Mouse (Mus musculus): ENCODE data around the gene Igfbp1. TPM values are rescaled to one million over a fixed set of nuclear protein-coding genes. Genes with fewer than 3 reads are reported as not detected.

The Igfbp1 gene
- total RNA-seq, 2 experiments from 2014 or later: not detected

GRCm38 (mm10) chr11:7230000-7230399 lies 32.4 kb downstream of the Igfbp1 start:
- no peak for DNase-seq (ENCODE audit: low spot score in 2 of 2)

GRCm38 (mm10) chr11:7231958-7232357 lies 34.4 kb downstream of the Igfbp1 start:
- DNase-seq (ENCODE audit: low spot score in 2 of 2): no peak

GRCm38 (mm10) chr11:7233333-7233732 lies 35.8 kb downstream of the Igfbp1 start:
- DNase-seq (ENCODE audit: low spot score in 2 of 2): no peak

- DNase-seq (ENCODE audit: low spot score in 2 of 2): no peak
Measured at GRCm38 (mm10) chr11:7234436-7234835, 36.9 kb downstream of the Igfbp1 start.

- no peak for DNase-seq (ENCODE audit: low spot score in 2 of 2)
Measured at GRCm38 (mm10) chr11:7234981-7235609, 37.5 kb downstream of the Igfbp1 start.

GRCm38 (mm10) chr11:7236751-7237150 lies 39.2 kb downstream of the Igfbp1 start:
- no peak for DNase-seq (ENCODE audit: low spot score in 2 of 2)

GRCm38 (mm10) chr11:7237712-7238111 lies 40.1 kb downstream of the Igfbp1 start:
- DNase-seq (ENCODE audit: low spot score in 2 of 2): no peak

GRCm38 (mm10) chr11:7238546-7238945 lies 41.0 kb downstream of the Igfbp1 start:
- DNase-seq (ENCODE audit: low spot score in 2 of 2): no peak

GRCm38 (mm10) chr11:7239041-7239740 lies 41.6 kb downstream of the Igfbp1 start:
- DNase-seq (ENCODE audit: low spot score in 2 of 2): no peak

GRCm38 (mm10) chr11:7244782-7245181 lies 47.2 kb downstream of the Igfbp1 start:
- no peak for DNase-seq (ENCODE audit: low spot score in 2 of 2)

GRCm38 (mm10) chr11:7250415-7250814 lies 52.8 kb downstream of the Igfbp1 start:
- DNase-seq (ENCODE audit: low spot score in 2 of 2): no peak

- DNase-seq (ENCODE audit: low spot score in 2 of 2): no peak
Measured at GRCm38 (mm10) chr11:7250870-7251269, 53.3 kb downstream of the Igfbp1 start.

Other genes starting within 250 kb of the Igfbp1 start
- gene Adcy1, start 134.3 kb upstream of the Igfbp1 start, total RNA-seq (2021): 100 to 1,000 TPM; 276 to 285 TPM
- not detected for gene Gm11985, start 9.2 kb upstream of the Igfbp1 start, total RNA-seq (2021)
- gene Igfbp3, start 16.1 kb downstream of the Igfbp1 start, total RNA-seq (2021): 1 to 10 TPM; 5.8 to 7.4 TPM